Mouse (Mus musculus): ENCODE measurements around the gene Arpc5l. TPM values are rescaled to one million over a fixed set of nuclear protein-coding genes. Genes with fewer than 3 reads are reported as not detected.

The Arpc5l gene
- polyA plus RNA-seq, 1 experiment from 2014 or later: 149 TPM

Other genes starting within 250 kb of the Arpc5l start
- gene Nr6a1, start 77.7 kb upstream of the Arpc5l start, polyA plus RNA-seq (2014; fragmentation: Nextera tagmentation; extraction: Ambion mirVana): 5.0 and 6.6 TPM in 2 replicates
- 1.6 and 2.5 TPM in 2 replicates for gene Olfml2a, start 73.4 kb upstream of the Arpc5l start, polyA plus RNA-seq (2014; fragmentation: Nextera tagmentation; extraction: Ambion mirVana)
- gene Wdr38, start 7.9 kb upstream of the Arpc5l start, polyA plus RNA-seq (2014; fragmentation: Nextera tagmentation; extraction: Ambion mirVana): 1.5 and 1.8 TPM in 2 replicates
- 988 and 1,016 TPM in 2 replicates for gene Rpl35, start 276 bp downstream of the Arpc5l start, polyA plus RNA-seq (2014; fragmentation: Nextera tagmentation; extraction: Ambion mirVana)
- gene Golga1, start 60.2 kb downstream of the Arpc5l start, polyA plus RNA-seq (2014; fragmentation: Nextera tagmentation; extraction: Ambion mirVana): 32.9 and 37.3 TPM in 2 replicates
- 11.0 and 14.4 TPM in 2 replicates for gene Scai, start 185.4 kb downstream of the Arpc5l start, polyA plus RNA-seq (2014; fragmentation: Nextera tagmentation; extraction: Ambion mirVana)
- gene Ppp6c, start 221.1 kb downstream of the Arpc5l start, polyA plus RNA-seq (2014; fragmentation: Nextera tagmentation; extraction: Ambion mirVana): 90.5 and 96.3 TPM in 2 replicates